Mouse (Mus musculus) kidney, postnatal 14 days (tissue): ENCODE measurements around the gene Tm9sf1.
A peak's percentile ranks its signal among the peaks of the same experiment; 100 is the strongest.

ENCODE experiments used
- DNase-seq: peaks from one replicate; pipeline ENCODE4 v3.0.0; 2022; ENCODE audit warnings: mixed read lengths

Tm9sf1 gene

DNA sequence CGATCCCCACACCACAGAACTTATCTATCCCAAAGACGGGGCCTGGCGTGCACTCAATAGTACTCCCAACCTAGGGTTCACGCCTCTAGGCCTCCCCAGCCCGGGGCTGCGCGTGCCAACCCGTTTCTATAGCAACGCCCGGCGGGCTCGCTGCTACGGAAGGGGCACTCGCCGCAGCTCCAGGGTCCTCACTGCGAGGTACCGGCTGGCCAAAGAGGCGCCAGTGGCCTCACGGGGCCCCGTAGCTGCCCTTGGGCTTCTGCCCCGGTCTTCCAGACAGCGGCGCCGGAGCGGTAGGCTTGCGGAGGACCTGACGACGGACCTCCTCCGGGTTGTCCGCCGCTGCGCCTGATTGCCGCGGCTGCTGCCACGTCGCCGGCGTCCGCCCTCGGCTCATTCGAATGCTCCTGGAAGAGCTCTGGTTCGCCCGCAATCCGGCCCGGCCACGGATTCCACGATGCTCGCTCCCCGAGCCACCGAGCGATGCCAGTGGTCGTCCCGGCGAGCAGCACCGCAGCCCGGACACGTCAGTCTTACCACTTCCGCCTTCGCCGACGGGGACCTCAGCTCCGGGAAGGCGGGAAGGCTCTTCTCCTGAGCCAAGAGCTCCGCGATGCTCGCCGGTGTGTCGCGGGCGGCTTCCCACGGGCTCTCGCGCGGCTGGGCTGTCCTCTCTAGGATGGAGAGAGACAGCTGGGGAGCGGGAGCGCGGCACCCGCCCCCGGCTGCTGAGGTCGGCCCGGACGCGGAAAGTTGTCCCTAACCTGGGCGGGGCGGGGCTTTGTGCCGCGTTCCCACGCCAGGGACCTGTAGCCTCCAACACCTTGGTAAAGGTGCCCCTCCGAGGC is at the start of gene Tm9sf1:
TSS of gene Tm9sf1 (minus strand) at position 747 of the 848 bp plus-strand sequence.
- DNase-seq, result peak; percentile 91

DNA sequence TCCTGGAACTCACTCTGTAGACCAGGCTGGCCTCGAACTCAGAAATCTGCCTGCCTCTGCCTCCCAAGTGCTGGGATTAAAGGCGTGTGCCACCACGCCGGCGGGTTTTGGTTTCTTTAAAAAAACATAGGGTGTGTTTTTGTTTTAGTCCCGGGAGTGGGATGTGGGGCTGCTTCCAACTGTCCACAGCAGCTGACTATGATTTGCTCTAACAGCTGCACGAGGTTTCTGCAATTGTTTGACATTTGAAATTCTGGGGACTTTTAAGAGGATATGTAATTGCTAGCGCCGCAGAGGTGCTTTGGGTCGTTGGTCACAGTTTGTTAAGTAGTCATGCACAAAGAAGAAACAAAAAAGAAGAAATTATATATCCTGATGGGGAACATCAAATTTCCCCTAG is 45.8 kb upstream of the Tm9sf1 start:
- no peak for DNase-seq

DNA sequence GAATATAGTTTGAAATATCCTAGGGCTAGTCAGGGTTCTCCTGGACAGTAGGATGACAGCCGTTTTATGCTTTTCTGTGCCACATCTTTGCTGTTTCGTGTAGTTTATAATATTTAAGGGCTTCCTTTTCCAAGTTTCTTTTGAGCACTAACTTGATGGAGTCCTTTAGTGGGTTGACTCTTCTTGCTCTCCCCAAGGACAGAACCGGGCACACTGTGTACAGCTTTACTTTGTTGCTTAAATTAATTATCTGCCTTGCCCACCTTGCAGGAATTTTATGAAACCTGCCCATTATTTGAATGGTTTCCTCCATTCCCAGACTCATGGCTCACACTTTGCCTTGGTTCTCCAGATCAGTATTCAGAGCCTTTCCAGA is 38.5 kb upstream of the Tm9sf1 start:
- no peak for DNase-seq

DNA sequence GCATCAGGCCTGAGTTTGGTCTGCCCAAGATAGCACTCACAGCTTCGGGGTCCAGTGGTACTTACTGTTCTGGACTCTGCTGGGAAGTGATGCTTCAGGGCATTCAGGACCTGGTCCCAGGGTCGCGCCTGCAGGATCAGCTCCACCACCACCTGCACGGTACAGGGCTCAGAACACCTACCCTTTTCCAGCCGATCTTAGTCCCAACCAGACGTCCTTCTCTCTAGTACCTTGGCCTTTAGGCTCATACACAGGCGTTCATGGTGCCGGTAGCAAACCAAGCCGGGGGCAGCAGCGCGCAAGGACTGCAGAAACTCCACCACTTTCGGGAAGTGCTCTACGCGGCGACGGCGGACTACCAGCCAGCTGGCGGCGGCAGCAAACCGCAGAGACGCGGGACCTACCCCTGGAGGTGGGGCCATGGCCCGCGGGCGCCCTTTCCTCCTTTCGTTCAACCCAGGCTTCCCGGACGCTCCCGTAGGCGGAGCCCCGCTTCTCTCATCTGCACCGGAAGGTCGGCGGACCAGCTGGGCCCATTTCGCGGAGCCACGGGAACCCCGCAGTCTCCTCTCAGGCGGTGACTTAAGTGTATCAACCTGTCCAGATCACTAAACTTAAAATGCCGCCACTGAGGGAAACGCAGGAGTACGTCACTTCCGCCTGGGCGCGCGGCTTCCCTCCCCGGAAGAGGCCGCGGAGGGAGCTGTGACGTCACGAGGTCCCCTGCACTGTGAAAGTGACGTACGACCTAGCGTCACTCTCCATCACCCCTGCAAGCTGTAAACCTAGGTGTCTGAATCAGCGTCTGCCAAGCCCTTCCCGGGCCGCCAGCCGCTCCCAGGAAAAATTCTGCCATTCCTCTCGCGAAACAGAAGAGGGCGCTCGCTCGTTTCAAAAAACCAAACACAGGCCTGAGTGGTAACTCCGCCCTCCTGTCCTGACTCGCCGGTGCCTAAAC is 37.8 kb upstream of the Tm9sf1 start, which contains the start of gene Tinf2:
TSS of gene Tinf2 (minus strand) at position 661 of the 958 bp plus-strand sequence.
- DNase-seq, result peak; percentile 96

DNA sequence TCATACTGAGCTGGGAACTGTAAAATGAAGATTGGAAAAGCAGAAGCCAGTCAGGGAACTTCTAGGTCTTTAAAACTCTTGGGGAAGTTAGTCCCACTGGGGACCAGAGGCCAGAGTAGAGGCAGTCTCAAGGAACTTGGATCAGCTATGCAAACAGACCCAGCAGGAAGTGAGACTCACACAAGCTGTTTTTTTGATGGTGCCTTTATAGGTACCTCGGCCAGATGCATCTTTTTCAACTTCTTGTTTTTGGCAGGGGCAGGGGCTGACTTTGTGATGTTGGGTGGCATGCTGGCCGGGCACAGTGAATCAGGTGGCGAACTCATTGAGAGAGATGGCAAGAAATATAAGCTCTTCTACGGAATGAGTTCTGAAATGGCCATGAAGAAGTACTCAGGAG is 34.0 kb upstream of the Tm9sf1 start:
- DNase-seq, result no peak

DNA sequence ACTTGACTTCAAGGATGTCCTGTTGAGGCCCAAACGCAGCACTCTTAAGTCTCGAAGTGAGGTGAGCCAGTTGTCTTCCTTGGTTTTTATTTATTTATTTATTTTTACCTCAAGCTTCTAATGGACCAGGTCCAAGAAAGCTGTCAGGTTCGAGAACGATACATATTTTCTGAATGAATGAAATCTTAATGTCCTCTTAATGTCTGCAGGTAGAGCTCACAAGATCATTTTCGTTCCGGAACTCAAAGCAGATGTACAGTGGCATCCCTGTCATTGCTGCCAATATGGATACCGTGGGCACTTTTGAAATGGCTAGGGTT is 29.1 kb upstream of the Tm9sf1 start:
- DNase-seq, result no peak

DNA sequence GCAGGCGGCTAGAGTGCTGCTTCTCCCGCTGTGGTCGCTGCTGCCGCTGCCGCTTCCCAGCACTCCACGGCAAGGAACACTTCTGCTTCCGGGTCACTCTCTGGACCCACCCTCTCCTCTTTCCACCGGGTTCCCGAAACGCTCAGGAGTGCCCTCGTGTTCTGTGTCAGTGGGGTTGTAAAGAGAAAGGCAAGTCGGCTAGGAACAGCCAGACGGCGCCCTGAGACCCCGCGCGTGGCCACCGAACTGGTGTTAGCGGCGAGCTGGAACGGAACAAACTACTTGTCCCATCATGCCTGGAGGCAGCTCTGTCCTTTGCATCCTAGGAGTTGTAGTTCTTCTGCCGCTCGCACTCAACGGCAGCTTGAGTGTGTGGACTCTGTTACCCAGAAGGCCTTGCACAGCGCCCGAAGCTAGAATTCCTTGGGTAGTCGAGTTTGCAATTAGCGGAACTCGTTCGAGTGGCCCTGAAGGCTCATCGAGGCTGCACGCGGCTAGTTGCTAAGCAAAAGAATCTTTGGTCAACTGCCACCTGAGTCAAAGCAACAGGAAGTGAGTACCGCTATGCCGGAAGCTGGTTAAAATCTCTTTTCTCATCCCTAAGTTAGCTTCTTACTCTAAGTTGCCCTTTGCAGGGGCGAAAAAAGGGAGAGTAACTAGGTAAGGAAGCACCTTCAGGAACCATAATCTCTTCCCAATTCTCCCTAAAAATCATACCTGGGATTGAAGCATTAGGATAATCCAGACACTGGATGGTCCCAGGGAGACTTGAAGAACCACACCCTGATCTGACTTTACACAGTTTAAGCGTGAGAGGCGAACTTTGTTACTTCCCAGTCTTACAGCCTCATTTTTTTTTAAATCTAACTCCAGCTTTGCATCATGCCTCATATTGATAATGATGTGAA is 28.5 kb upstream of the Tm9sf1 start, which contains the start of the genes Gmpr2 and Nedd8:
TSS of gene Gmpr2 (plus strand) at position 109 of the 908 bp plus-strand sequence.
TSS of gene Nedd8 (minus strand) at position 292 of the 908 bp plus-strand sequence.
- DNase-seq, result peak; percentile 95

DNA sequence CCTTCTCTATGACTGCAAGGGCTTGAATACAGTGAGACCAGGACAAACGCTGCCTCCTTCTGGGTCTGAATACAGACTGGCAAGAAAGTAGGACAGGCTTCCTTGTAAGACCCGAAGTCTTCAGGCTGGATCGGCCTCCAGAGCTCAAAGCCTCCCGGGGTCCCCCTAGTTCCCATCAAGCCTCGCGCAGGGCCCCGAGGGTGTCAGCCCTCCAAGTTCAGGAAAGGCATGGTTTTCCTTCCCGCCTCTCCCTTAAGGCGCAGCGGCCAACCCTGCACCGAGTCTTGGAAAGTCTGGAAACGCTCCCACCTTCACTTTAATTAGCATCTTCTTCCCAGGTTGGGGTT is 27.9 kb upstream of the Tm9sf1 start:
- no peak for DNase-seq

DNA sequence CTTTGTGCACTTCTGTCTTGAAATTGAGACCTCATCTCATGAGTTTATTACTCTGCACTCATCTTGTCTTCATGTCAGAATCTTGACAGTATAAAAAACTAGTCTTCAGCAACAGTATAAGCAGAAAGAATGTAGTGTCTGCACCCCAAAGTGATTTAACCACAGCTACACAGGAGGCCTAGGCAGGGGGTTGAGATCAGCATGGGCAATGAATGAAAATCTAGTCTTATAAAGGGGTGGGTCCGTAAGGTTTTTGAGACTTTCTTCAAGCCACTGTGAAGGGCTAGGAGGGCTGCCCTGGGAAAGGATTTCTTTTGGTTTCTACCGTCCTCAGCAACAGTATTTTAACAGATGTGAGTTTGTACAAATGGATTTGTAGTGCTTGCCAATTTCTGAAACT is 17.0 kb upstream of the Tm9sf1 start:
- DNase-seq, result no peak

DNA sequence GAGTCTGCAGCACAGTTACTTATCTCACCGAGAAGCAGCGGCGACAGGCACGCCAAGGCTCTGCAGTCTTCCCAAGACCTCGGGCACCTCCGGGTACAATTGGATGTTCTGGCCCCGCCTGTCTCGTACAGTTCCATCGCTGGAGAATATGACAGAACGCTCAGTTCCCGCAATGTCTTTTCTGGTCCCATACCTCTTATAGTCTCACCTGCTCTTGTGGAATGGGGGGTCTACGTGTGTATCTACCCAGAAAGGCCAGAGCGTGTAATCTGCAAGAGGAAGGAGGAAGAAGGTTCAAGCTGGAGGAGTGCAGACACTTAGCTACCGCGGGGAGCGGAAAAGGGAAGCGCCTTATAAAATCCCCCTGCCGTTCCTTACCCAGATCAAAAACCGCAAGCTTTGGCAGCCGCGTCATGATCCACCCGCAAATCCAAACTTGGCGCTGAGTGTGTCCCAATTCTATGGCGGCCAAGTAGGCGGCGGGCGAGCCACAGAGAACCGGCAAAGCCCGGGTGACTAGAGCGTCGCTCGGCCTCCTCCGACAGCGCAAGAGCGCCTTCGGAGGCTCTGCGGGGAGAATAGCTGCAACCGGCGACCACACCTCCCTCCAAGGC is 16.5 kb upstream of the Tm9sf1 start, which contains the start of gene Mdp1:
TSS of gene Mdp1 (minus strand) at position 549 of the 614 bp plus-strand sequence.
- DNase-seq, result peak; percentile 85

DNA sequence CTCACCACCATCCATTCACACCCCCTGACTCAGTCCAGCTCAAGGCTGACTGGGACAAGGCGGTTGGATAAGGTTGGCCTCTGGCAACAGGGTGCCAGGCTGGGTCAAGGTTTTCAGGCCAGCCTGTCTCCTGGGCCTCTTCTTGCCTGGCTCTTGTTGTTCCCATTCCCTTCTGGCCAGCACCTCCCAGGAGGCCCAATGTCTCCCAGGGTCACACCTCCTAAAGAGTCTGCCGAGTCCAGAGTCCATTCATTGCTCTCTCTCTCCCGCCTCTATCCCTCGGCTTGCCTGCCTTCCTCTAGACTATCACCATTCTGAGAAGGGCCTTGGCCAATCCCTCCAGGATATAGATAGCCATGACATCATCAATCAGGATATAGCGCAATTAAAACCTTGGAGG is 14.4 kb upstream of the Tm9sf1 start:
- DNase-seq, result peak; percentile 43

DNA sequence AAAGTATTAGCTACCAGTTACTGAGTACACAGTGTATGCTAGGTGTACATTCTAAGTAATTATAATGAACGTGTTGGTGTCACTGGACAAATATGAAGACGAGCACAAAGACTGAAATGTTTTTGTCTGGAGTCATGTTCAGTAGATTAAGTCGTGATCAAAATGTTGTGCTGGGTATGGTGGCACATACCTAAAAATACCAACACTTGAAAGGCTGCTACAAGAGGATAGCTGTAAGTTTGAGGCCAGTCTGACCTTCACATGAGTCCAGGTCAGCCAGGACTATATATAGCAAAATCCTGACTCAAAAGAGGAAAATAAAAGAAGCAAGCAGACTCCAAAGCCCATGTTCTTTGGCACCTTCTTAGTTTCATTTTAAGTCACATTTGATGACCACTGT is 13.3 kb upstream of the Tm9sf1 start:
- DNase-seq, result no peak

DNA sequence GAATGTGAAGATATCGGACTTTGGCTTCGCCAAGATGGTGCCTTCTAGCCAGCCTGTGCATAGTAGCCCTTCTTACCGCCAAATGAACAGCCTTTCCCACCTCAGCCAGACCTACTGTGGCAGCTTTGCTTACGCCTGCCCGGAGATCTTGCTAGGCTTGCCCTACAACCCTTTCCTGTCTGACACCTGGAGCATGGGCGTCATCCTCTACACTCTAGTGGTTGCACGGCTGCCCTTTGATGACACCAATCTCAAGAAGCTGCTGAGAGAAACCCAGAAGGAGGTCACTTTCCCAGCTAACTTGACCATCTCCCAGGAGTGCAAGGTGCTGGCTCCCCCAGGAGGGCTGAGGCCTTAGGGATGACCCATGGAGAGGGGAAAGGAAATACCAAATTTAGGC is 7.9 kb upstream of the Tm9sf1 start:
- DNase-seq, result no peak

DNA sequence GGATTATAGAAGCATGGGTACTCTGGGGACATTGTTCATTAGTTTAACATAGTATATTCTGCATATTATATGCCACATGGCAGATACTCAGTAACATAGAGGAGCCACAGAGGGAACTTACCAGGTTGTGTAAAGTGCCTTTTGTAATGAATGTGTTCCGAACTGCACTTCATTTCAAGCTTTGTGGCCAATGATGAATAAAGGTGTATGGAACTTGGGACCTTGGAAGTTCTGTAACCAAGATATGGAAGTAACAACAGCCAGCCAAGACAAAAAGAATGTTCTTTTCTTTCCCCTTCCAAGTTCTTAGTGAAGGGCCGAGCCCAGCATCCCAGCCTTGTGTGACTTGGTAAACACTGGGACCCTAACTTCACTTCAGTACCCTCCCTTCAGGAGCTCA is 6.3 kb upstream of the Tm9sf1 start, which contains the start of gene Tssk4:
TSS of gene Tssk4 (plus strand) at position 301 of the 400 bp plus-strand sequence.
- no peak for DNase-seq

DNA sequence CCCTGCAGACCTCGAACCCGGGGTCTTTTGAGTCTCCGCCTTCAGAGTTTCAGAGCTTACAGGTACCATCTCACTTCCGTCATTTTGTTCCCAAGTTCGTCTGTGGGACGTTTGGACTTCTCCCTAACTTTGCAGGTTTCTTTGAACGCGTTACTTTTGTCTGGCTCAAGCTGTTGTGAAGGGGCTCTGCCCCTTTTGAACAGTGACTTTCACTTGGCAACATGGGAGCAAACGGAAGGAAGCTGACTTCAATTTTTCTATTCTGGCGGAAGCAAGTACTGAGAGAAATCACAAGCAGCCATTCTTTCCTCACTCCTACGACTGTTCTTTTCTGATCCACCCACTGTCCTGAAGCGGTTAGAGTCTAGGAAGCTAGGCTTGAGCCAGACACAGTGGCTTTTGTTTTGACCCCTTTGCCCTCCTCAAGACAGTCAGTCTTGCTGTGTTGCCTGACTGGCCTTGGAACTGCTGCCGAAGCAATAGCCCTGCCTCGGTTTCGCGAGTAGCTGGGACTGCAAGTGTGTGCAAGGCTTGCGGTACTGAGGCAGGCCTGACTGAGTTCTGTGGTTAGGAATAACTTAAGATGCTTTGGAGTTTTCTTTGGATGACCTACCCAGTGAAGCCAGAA is 769 bp upstream of the Tm9sf1 start:
- DNase-seq, result peak; percentile 25

DNA sequence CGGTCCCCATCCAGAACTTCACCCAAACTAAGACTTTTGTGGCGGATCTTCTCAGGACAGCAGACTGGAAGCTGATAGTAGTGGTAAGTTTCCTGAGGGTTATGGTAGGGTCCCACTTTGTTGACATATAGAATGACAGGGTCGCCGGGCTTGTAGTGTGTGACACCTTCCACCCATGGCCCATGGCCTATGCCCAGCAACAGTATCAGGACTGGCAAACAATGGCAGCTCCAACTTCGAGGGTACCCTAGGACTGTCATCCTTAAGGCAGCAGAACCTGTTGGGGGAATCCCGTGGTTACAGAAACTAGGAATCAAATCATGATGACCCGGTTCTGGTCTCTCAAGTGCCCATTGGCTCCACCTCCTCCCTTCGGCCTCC is 937 bp downstream of the Tm9sf1 start:
- DNase-seq, result no peak

DNA sequence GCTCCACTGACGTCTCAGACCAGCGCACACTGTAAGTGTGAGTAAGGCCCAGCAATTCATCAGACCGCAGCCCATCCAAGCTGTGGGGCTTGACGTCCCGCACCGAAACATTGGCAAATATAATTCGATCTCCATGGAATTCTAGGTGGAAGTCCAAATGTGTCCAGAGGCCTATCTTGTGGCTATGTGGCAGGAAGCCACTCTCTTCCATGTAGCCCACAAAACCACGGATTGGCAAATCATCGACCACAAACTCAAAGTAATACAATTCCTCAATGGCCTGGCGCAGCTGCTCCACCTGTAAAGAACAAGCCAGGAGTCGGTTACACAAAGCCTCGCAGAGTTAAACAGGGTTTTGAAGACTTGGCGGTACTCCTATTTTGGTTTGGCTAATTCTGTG is 2.3 kb downstream of the Tm9sf1 start:
- no peak for DNase-seq

DNA sequence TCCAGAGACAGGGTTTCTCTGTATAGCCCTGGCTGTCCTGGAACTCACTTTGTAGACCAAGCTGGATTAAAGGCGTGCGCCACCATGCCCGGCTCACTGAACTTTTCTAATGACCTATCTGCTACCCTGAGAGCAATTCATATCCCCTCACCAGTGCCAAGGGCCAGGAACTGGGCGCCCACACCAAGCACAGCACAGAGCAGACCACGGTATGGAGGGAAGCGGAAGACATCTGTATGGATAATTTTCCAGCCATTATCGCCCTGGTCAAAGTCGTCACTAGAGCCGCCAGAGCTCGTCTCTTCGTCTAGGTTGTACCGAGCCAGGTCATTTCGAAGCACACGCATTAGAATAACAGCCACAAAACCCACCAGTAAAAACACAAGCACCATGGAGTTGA is 2.8 kb downstream of the Tm9sf1 start:
- no peak for DNase-seq

DNA sequence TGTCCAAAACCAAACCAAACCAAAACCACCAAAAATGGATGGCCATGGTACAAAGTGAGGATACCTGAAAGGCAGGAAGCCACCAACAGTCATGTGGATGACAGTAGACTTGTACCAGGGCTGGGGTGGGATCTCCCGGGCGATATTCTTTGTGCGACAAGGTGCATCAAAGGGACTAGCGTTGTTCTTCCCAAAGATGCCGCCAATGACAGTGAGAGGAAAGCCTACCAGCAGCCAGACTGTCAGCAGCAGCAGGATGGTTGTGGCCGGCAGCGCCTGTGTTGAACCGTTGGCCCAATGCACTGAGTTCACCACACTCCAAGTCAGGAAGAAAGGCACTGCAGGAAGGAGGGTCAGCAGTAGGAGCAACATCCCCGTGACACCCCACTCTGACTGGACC is 5.8 kb downstream of the Tm9sf1 start, which contains the start of gene Gm49378:
TSS of gene Gm49378 (minus strand) at position 101 of the 400 bp plus-strand sequence.
- no peak for DNase-seq

DNA sequence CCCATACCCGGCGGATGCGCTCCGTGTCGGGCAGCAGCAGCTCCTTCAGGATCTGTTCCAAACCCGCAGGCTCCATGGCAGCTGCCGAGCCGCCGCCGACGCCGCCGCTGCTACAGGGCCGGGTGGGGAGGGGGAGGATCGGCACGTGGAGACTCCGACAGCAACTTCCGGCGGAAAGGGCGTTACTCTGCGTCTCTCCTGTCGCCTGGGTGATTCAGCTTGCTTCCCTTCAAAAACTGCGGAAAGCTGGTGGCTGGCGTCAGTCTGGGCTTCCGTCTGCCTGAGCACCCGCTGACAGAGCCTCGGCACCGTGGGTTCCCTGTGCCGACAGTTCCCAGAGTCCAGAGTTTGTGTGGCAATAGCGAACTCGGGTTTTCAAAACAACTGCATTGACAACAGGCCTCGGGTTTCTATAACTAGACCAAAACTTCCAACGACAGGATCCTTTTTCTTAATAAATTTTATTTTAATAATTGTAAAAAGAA is 8.0 kb downstream of the Tm9sf1 start, which contains the start of gene Ipo4:
TSS of gene Ipo4 (minus strand) at position 435 of the 485 bp plus-strand sequence.
- peak; percentile 92 for DNase-seq

DNA sequence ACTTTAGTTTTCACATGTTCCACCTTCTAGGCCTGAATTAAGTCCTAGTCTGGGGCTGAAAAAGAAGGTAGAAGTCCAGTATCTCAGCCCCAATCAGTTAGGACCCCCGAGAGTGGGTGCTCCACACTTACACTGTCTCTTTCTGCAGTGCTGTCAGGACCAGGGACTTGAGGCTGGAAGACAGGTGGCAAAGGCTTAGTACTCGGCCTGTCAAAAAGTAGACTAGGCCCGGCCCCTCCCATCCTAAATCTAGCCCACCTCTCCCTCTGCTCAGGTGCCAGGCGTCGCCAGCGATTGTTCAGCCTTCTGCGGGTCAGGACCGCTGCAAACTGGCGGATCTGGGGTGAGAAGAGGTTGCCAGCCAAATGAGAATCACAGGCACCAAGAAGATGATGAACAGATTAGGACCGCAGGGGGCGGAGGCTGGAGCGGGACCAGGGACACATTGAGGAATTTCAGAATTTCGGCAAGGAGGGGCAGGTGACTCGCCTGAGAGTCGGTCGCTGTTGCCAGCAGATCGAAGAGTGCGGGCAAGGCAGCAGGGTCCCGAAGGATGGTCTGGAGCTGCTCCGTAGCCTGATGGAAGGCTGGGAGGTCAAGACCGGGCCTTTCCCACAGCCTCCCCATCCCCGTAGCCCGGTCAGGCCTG is 8.6 kb downstream of the Tm9sf1 start:
- no peak for DNase-seq
